Comparison of ENCODE assay signal across 10 mouse cellular contexts in the genomic region with DNA sequence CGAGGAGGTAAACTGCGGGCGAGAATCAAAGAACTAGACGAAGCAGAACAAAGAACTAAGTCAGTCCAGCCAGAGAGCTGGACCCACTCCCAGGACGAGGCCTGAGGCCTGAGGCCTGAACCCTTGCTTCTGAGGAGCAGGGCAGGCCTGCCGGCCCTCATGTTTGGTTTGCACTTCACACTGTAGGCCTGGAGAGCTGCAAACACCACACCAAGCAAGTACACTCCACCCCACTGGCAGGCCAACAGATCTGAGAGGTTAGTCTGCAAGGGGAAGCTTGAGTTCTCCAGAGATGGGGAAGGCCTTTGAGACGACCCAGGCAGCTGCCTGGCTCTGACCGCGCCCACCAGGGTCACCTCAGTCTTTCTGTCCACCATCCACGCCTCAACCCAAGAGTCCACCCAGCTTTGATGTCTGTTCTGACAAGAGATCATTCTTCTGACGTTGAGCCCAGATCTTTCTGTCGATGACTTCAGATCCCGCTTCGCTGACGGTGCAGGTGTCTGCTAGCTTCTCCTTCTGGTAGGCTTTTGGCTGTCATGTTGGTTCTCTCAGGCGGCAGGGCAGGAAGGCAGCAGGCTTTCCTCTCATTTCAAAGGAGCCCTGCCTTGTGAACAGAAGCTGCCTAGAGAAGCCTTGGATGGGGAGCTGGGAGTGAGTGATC.
DNase-seq lines count a peak whose midpoint lies in the region; ATAC-seq and TF ChIP-seq lines count a peak whose summit lies in the region.
"Had no signal": no experiment of that assay in that cellular context is flagged by ENCODE, and none has a peak within 500 bp of the region (broad histone marks: within the 10 kb centered on the region; RNA-seq: fewer than 3 reads in every experiment).

No protein-coding gene starts in this region.

- no peaks in the 10 kb centered on the region for H3K27me3 ChIP-seq in liver, embryonic 14.5 days (ENCODE audit: control insufficient read depth, insufficient read depth, low read length)

- peak overlapping the region; percentile 38; the same call in 1 of the 2 replicates for H3K4me2 ChIP-seq in liver, embryonic 14.5 days (ENCODE audit: low read depth)

- H3K9me3 ChIP-seq in liver, embryonic 14.5 days (ENCODE audit: control insufficient read depth, low read length), result no peaks in the 10 kb centered on the region

- H3K9ac ChIP-seq in liver, embryonic 14.5 days (replicated peaks), result no peak overlapping the region

- WGBS in liver, embryonic 14.5 days (ENCODE audit: insufficient replicate concordance), result 56% methylated on average over 16 of the region's 16 CpGs

- H3K4me1 ChIP-seq in liver, embryonic 14.5 days (replicated peaks; ENCODE audit: control insufficient read depth in 2 of 2, insufficient read depth in 2 of 2, low read length in 1 of 2), result peaks cover 15 to 38% of the 10 kb centered on the region in 2 experiments

- TF ChIP-seq CTCF in layer of hippocampus, adult 2 months (conservative IDR thresholded peaks at IDR 0.05), result no peak
- TF ChIP-seq CTCF in liver, embryonic 14.5 days (IDR thresholded peaks at IDR 0.05; ENCODE audit: low read depth), result no peak
- no peak for TF ChIP-seq CTCF in left cerebral cortex, adult 2 months (IDR thresholded peaks at IDR 0.05)

- no peak for ATAC-seq in liver, embryonic 14.5 days (ENCODE audit: insufficient read depth)

- H3K27ac ChIP-seq in layer of hippocampus, adult 2 months, result peak overlapping the region; percentile 7; the same call in 1 of the 2 replicates
- H3K27ac ChIP-seq in liver, embryonic 14.5 days, result no peak overlapping the region; the same call in 1 of the 2 replicates
- H3K27ac ChIP-seq in left cerebral cortex, adult 2 months, result no peak overlapping the region

- intact Hi-C loops in left cerebral cortex, adult 2 months (cut with DNase I), result loop anchor here (5.0 kb wide), 1 partner anchor 60 kb away; no protein-coding TSS in a partner anchor

- peak; percentile 50 to 57 for DNase-seq in cerebellum, postnatal 14 days
- no peak for DNase-seq in cerebellum, adult 11-12 months
- DNase-seq in layer of hippocampus, adult 2 months (ENCODE audit: low spot score in 2 of 2), result no peak
- no peak for DNase-seq in layer of hippocampus, postnatal 14 days (ENCODE audit: low spot score in 2 of 2)
- no peak for DNase-seq in liver, embryonic 14.5 days (ENCODE audit: low read depth in 3 of 3, low spot score in 3 of 3)
- DNase-seq in thymus, postnatal 0 days (ENCODE audit: low spot score), result peak; percentile 70
- no peak for DNase-seq in left cerebral cortex, adult 2 months (ENCODE audit: extremely low spot score in 1 of 2, low spot score in 2 of 2)
- no peak for DNase-seq in adrenal gland, postnatal 25 days
- DNase-seq: B cell, adult 2 months; kidney, adult 11 months had no signal

- H3K4me3 ChIP-seq in layer of hippocampus, adult 2 months, result no peak overlapping the region
- H3K4me3 ChIP-seq in liver, embryonic 14.5 days (ENCODE audit: insufficient read depth in 1 of 2, low read depth in 2 of 2, low read length in 2 of 2), result no peak overlapping the region
- H3K4me3 ChIP-seq in left cerebral cortex, adult 2 months, result no peak overlapping the region

- TF ChIP-seq EP300 in liver, embryonic 14.5 days (IDR thresholded peaks at IDR 0.05; ENCODE audit: low read depth), result no peak

- no peaks in the 10 kb centered on the region for H3K36me3 ChIP-seq in liver, embryonic 14.5 days (replicated peaks; ENCODE audit: control insufficient read depth, insufficient read depth, low read depth)

Comparison
In these comparisons a context has a peak if more than half of its experiments do, and no peak if none do; other contexts are left out.
1. DNase-seq: peak in cerebellum, postnatal 14 days (2 of 2) and thymus, postnatal 0 days (single experiment); none in cerebellum, adult 11-12 months (single experiment), layer of hippocampus, adult 2 months (0 of 2), layer of hippocampus, postnatal 14 days (0 of 2), liver, embryonic 14.5 days (0 of 3), left cerebral cortex, adult 2 months (0 of 2) and adrenal gland, postnatal 25 days (single experiment).